Mouse (Mus musculus) kidney, embryonic 14.5 days (tissue): ENCODE results near the gene Tlk1. TPM values are rescaled to one million over a fixed set of nuclear protein-coding genes. Genes with fewer than 3 reads are reported as not detected.

Experiments used
- ATAC-seq: fragments of 200-750 bp; cut with Nextera tagmentation; 2 replicates; pipeline ENCODE4 v1.8.0; 2017; ENCODE audit warnings: moderate number of reproducible peaks, mild to moderate bottlenecking, moderate TSS enrichment, moderate library complexity; ENCODE audit not compliant: low FRiP score, low TSS enrichment
- H3K27ac ChIP-seq: fragments of 300-500 bp; sonication (generic); 2 replicates; pipeline ENCODE4 v1.5.1; 2014; ENCODE audit warnings: low read depth, mild to moderate bottlenecking, low read length, moderate library complexity, mixed read lengths
- H3K27me3 ChIP-seq: fragments of 300-500 bp; sonication (generic); 2 replicates; pipeline ENCODE4 v1.6.1; 2014; ENCODE audit warnings: mild to moderate bottlenecking, low read length; ENCODE audit not compliant: control insufficient read depth, insufficient read depth
- H3K36me3 ChIP-seq: fragments of 300-500 bp; sonication (generic); 2 replicates; pipeline ENCODE4 v1.6.1; 2014; ENCODE audit warnings: low read length, mixed read lengths; ENCODE audit not compliant: control insufficient read depth, insufficient read depth
- H3K4me1 ChIP-seq: fragments of 300-500 bp; sonication (generic); 2 replicates; pipeline ENCODE4 v1.6.1; 2014; ENCODE audit warnings: low read length, mixed read lengths; ENCODE audit not compliant: control insufficient read depth, insufficient read depth
- H3K4me2 ChIP-seq: fragments of 300-500 bp; sonication (generic); replicated peaks from 2 replicates; pipeline ENCODE4 v1.6.1; 2014; ENCODE audit warnings: low read depth, mild to moderate bottlenecking, low read length
- H3K4me3 ChIP-seq: fragments of 300-500 bp; sonication (generic); 2 replicates; pipeline ENCODE4 v1.5.1; 2014; ENCODE audit warnings: mild to moderate bottlenecking, low read length
- H3K9ac ChIP-seq: fragments of 300-500 bp; sonication (generic); 2 replicates; pipeline ENCODE4 v1.6.1; 2014; ENCODE audit warnings: low read depth, mild to moderate bottlenecking, low read length, moderate library complexity
- H3K9me3 ChIP-seq: fragments of 300-500 bp; sonication (generic); 2 replicates; pipeline ENCODE4 v1.6.1; 2016; ENCODE audit warnings: low read length; ENCODE audit not compliant: control insufficient read depth
- WGBS: fragments of 180-500 bp; shearing (Covaris S2); extraction: QIAGEN DNeasy Blood & Tissue Kit; methylation state at CpG from one replicate; pipeline ENCODE4 v1.1.7; 2014; 5-methylcytosine and 5-hydroxymethylcytosine counted together
- polyA plus RNA-seq: library from polyadenylated mRNA; unstranded; fragments of >200 nt; fragmentation: Nextera tagmentation; extraction: Ambion mirVana; gene quantifications from 2 replicates; pipeline ENCODE4 v1.2.1, GENCODE M21; 2014

Gene Tlk1
- polyA plus RNA-seq, 1 experiment from 2014 or later: 37.4 TPM

DNA sequence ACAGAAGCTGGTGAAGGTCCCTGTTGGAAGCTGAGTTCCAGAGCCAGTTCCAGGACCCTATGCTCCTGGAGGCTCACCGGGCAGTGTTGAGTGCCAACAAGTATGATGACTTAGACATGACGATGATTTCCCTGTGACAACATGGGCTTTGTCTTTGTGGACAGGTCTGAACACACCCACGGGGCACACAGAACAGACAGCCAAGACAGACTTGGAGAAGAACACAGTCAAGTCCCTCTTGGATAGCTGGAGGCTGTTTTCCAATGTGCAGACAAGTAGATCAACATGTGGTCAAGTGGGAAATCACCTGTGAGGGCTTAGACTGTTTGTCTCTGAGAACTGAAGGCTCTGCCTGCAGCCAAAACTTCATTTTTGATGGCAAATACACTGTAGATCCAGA, 31.4 kb upstream of the Tlk1 start:
- no peak overlapping the region for H3K9ac ChIP-seq
- ATAC-seq: no peak
- H3K27ac ChIP-seq: no peak overlapping the region
- H3K36me3 ChIP-seq: no peaks in the 10 kb centered on the region
- no peak overlapping the region for H3K4me3 ChIP-seq
- H3K4me1 ChIP-seq: no peaks in the 10 kb centered on the region
- H3K27me3 ChIP-seq: no peaks in the 10 kb centered on the region
- 91% methylated on average over 3 of the region's 3 CpGs for WGBS
- no peak overlapping the region for H3K4me2 ChIP-seq
- H3K9me3 ChIP-seq: no peaks in the 10 kb centered on the region

DNA sequence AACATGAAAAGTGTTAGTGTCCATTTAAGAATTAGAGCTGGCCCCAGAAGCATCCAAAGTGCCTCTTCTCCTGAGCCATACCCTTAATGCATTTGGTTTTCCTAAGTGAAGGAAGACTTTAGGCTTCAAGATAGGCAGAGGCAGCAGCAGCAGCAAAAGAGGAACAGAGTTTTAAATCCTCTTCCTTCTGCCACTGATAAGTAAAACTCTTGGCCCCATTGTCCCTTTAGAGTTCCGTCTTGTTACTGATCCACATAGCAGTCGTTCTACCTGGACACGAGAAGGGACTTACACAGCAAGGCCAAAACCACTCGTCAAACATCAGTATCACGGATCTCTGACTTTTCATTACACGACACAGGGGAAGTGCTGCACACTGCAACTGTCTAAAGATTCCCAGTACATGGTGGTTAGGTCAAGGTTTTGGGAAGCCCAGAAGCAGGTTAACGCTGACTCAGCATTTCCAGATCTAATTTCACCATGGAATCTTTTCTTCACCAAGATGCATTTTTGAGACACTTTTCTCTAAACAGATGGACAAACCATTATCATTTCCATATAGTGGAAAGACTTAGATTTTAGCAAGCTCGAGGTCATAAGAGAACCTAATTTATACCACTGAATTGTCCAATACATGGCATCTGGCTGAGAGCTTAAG, 28.8 kb upstream of the Tlk1 start:
- no peaks in the 10 kb centered on the region for H3K9me3 ChIP-seq
- ATAC-seq: no peak
- H3K27ac ChIP-seq: no peak overlapping the region
- H3K4me2 ChIP-seq: no peak overlapping the region
- H3K9ac ChIP-seq: no peak overlapping the region
- no peaks in the 10 kb centered on the region for H3K4me1 ChIP-seq
- WGBS: 91% methylated on average over 8 of the region's 8 CpGs
- no peak overlapping the region for H3K4me3 ChIP-seq
- no peaks in the 10 kb centered on the region for H3K36me3 ChIP-seq
- H3K27me3 ChIP-seq: no peaks in the 10 kb centered on the region

DNA sequence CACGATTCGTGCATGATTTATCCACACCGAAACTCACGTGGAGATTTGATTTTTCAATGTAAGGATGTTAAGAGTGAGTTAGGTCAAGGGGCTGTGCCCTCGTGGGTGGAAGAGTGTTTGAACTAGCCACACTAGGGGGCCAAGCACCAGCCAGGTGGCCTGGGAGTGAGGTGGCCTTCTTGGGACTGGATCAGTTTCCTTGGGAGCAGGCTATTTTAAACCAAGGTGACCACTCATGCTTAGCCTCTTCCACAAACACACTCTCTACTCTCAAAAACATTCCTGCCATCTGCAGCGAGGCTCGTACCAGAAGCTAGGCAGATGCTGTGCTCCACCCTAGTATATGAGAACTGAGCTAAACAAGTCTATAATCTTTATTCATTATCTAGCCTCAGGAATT, 27.8 kb upstream of the Tlk1 start:
- WGBS: 33% methylated on average over 7 of the region's 7 CpGs
- ATAC-seq: peak; percentile 76
- no peaks in the 10 kb centered on the region for H3K9me3 ChIP-seq
- no peak overlapping the region for H3K27ac ChIP-seq
- no peak overlapping the region for H3K4me2 ChIP-seq
- H3K4me1 ChIP-seq: no peaks in the 10 kb centered on the region
- H3K9ac ChIP-seq: no peak overlapping the region
- no peaks in the 10 kb centered on the region for H3K27me3 ChIP-seq
- no peak overlapping the region for H3K4me3 ChIP-seq
- no peaks in the 10 kb centered on the region for H3K36me3 ChIP-seq

DNA sequence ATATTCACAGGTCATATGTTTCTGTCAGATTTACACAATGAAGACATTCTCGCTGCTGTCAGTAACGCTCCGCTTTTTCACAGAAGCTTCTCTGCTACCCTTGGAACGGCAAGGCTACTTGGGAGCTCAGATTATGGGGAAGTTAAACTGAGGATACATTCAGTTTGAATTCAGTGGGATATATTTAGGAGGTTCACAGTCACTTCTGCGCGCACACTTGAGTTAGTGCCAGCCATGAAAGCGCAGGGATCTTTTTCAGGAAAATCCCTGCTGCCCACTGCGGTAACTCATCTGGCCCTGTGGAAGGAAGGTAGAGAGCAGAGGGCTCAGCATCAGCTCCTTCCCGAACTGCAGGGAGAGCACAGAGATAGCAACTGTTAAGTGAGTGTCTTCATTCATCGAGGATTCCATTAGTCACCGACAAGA, 27.3 kb upstream of the Tlk1 start:
- no peaks in the 10 kb centered on the region for H3K4me1 ChIP-seq
- H3K9ac ChIP-seq: no peak overlapping the region
- no peaks in the 10 kb centered on the region for H3K9me3 ChIP-seq
- no peak overlapping the region for H3K4me3 ChIP-seq
- no peak overlapping the region for H3K27ac ChIP-seq
- 0 out of 2 replicates have a peak, but pooled peaks have one; percentile 43 for ATAC-seq
- WGBS: 43% methylated on average over 11 of the region's 11 CpGs
- H3K36me3 ChIP-seq: no peaks in the 10 kb centered on the region
- no peaks in the 10 kb centered on the region for H3K27me3 ChIP-seq
- no peak overlapping the region; the same call in 1 of the 2 replicates for H3K4me2 ChIP-seq

DNA sequence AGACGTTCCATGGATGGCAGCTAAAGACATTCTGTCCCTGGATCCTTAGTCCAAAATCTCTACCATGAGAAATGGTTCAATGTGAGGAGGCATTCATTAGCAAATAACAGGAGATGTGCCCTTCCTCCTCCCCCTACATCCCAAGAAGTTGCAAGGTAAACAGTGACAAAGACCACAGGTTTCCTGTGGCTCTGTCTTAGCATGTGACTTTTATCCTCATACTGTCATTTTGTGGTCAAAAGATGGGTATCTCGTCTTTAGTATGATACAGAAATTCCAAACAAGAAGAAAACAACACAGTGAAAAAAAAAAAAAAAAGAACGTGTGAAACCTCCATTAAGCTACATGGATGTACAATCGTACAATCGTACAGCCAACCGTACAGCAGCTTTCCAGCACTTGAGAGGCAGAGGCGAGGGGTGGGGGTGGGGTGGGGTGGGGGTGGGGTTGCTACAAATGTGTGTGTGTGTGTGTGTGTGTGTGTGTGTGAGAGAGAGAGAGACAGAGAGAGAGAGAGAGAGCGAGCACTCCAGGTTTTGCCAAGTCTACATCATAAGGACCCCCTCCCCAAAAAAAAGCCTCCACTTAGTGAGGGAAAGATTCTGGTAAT, 26.8 kb upstream of the Tlk1 start:
- Histone ChIP-seq H3K27ac (no peak overlapping the region), H3K9ac (no peak overlapping the region), H3K9me3 (no peaks in the 10 kb centered on the region), H3K36me3 (no peaks in the 10 kb centered on the region), H3K27me3 (no peaks in the 10 kb centered on the region), H3K4me2 (no peak overlapping the region), H3K4me3 (no peak overlapping the region), H3K4me1 (no peaks in the 10 kb centered on the region)
- WGBS: 76% methylated on average over 8 of the region's 8 CpGs
- no peak for ATAC-seq

DNA sequence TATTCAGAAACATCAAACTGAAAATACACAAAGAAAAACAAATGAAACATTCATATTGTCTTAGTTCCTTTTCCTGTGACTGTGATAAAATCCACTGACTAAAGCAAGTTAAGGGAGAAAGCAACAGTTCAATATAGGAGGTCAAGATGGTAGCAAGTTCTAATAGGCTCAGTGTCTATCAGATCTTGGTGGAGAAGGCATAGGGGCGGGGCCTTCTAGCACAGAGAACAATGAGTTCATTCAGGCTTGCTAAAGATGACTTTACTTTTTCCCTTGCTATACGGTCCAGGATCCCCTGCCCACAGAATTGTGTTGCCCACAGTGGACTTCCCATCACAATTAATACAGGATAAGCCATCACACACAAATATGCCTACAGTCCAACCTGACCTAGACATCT, 20.3 kb upstream of the Tlk1 start:
- H3K4me2 ChIP-seq: no peak overlapping the region
- 71% methylated on average over 2 of the region's 2 CpGs for WGBS
- ATAC-seq: no peak

DNA sequence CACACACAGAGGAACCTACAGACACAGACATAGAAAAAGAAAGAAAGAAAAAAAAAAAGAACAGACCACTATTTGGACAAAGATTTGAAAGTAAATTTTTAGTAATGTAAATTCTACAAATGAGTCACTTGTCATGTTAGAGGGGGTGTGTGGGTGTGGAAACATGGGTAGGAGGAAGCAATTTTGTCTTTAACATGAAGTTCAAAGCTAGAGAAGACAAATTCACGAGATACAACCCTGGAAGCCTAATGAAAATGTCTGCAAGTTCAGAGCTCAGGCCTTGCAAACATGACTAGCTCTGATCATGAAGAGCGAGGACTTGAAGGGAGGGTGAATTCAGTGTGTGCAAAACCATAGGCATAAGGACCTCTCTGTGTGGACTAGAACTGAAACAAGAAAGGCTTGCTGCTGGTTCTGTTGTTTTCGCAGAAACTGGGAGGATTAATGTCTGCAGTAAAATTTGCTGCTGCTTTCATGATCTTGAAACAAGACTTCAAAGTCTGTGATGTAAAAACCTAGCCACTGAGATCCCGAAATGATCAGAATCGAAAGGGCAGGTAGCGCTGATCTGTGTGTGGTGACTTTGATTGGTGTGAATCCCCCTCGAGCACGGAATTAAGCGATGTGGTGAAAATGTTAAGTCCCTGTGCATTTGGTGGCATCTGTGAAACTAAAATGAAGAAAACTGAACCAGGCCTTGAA, 19.3 kb upstream of the Tlk1 start:
- Histone ChIP-seq H3K4me2 (no peak overlapping the region), H3K4me3 (no peak overlapping the region), H3K36me3 (no peaks in the 10 kb centered on the region), H3K27ac (no peak overlapping the region), H3K4me1 (no peaks in the 10 kb centered on the region; the same call in 1 of the 2 replicates), H3K27me3 (no peaks in the 10 kb centered on the region), H3K9me3 (no peaks in the 10 kb centered on the region), H3K9ac (no peak overlapping the region)
- 80% methylated on average over 9 of the region's 9 CpGs for WGBS
- ATAC-seq: no peak

More for the DNA sequence above, 20.3 kb upstream of the Tlk1 start:
- no peak overlapping the region for H3K4me3 ChIP-seq
- H3K9ac ChIP-seq: no peak overlapping the region
- no peaks in the 10 kb centered on the region; the same call in 1 of the 2 replicates for H3K4me1 ChIP-seq
- H3K27me3 ChIP-seq: no peaks in the 10 kb centered on the region
- H3K9me3 ChIP-seq: no peaks in the 10 kb centered on the region
- H3K27ac ChIP-seq: no peak overlapping the region
- no peaks in the 10 kb centered on the region for H3K36me3 ChIP-seq

DNA sequence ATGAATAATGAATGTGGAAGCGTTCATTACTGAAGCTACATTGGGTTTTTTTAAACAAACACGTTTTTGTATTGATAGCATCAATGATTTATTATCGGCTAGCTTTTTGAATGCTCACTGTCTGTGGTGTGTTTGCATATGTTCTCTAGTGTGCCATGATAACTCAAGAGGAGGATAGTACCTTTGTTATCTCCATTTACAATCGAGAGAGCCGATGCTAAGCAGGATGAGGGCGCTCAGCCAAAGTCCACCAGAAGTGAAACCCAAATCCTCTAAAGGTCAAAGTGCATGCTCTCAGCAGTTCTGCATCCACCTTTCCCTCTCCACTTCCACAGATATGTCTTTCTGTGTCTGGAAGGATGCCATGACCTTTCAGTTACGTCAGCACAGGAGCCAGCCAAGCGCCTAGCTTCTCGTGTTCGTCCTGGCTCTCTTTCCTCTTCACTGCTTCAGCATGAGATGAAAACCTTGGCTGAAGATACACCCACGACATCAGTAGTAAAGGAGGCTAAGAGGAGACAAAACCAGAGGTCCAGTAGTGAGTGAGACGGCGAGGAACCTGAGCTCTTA, 16.6 kb upstream of the Tlk1 start:
- H3K4me1 ChIP-seq: no peaks in the 10 kb centered on the region; the same call in 1 of the 2 replicates
- no peaks in the 10 kb centered on the region for H3K9me3 ChIP-seq
- H3K4me2 ChIP-seq: no peak overlapping the region
- WGBS: 29% methylated on average over 13 of the region's 13 CpGs
- no peak overlapping the region for H3K9ac ChIP-seq
- no peaks in the 10 kb centered on the region for H3K27me3 ChIP-seq
- H3K36me3 ChIP-seq: no peaks in the 10 kb centered on the region
- ATAC-seq: no peak
- H3K27ac ChIP-seq: no peak overlapping the region
- no peak overlapping the region for H3K4me3 ChIP-seq
